Mouse (Mus musculus) hindbrain, postnatal 0 days (tissue): ENCODE results near the gene Lamb1. TPM values are rescaled to one million over a fixed set of nuclear protein-coding genes. Genes with fewer than 3 reads are reported as not detected.

Source experiments
- ATAC-seq: fragments of 200-750 bp; cut with Nextera tagmentation; 2 replicates; pipeline ENCODE4 v1.8.0; 2017; ENCODE audit warnings: mild to moderate bottlenecking, moderate TSS enrichment, moderate library complexity
- DNase-seq: peaks from one replicate; pipeline ENCODE4 v3.0.0-alpha.2; 2015; ENCODE audit warnings: low spot score
- H3K27ac ChIP-seq: fragments of 300-500 bp; sonication (generic); 2 replicates; pipeline ENCODE4 v1.5.1; 2014; ENCODE audit warnings: mild to moderate bottlenecking
- H3K27me3 ChIP-seq: fragments of 300-500 bp; sonication (generic); 2 replicates; pipeline ENCODE4 v1.6.1; 2014; ENCODE audit warnings: low read length, mixed read lengths; ENCODE audit not compliant: insufficient read depth
- H3K36me3 ChIP-seq: fragments of 300-500 bp; sonication (generic); 2 replicates; pipeline ENCODE4 v1.6.1; 2014; ENCODE audit warnings: low read length, mixed read lengths; ENCODE audit not compliant: insufficient read depth
- H3K4me1 ChIP-seq: fragments of 300-500 bp; sonication (generic); 2 replicates; pipeline ENCODE4 v1.6.1; 2014; ENCODE audit warnings: antibody characterized with exemption, low read length, mixed read lengths; ENCODE audit not compliant: insufficient read depth
- H3K4me2 ChIP-seq: fragments of 300-500 bp; sonication (generic); 2 replicates; pipeline ENCODE4 v1.6.1; 2014; ENCODE audit warnings: low read depth, mild to moderate bottlenecking, low read length, moderate library complexity, mixed read lengths
- H3K4me3 ChIP-seq: fragments of 300-500 bp; sonication (generic); 2 replicates; pipeline ENCODE4 v1.5.1; 2014; ENCODE audit warnings: low read length
- H3K9ac ChIP-seq: fragments of 300-500 bp; sonication (generic); replicated peaks from 2 replicates; pipeline ENCODE4 v1.6.1; 2014; ENCODE audit warnings: mild to moderate bottlenecking, low read length, moderate library complexity, mixed read lengths
- H3K9me3 ChIP-seq: fragments of 300-500 bp; sonication (generic); 2 replicates; pipeline ENCODE4 v1.6.1; 2016; ENCODE audit warnings: low read length, mixed read lengths
- CTCF ChIP-seq: IDR thresholded peaks from 2 replicates; pipeline ENCODE4 v1.5.1; 2016; ENCODE audit warnings: antibody characterized with exemption, control low read depth, low read depth
- WGBS: fragments of 180-500 bp; shearing (Covaris S2); extraction: QIAGEN DNeasy Blood & Tissue Kit; methylation state at CpG from one replicate; pipeline ENCODE4 v1.1.7; 2014; 5-methylcytosine and 5-hydroxymethylcytosine counted together
- polyA plus RNA-seq: library from polyadenylated mRNA; unstranded; fragments of >200 nt; fragmentation: Nextera tagmentation; extraction: Ambion mirVana; gene quantifications from 2 replicates; pipeline ENCODE4 v1.2.1, GENCODE M21; 2015
- total RNA-seq: library from RNA; depleted of rRNA; stranded (reverse); fragments of >200 nt; gene quantifications from 2 replicates; pipeline ENCODE4 v1.2.3, GENCODE M21; 2014; rRNA removed

Lamb1 gene
- total and polyA plus RNA-seq, 2 experiments from 2014 or later = 12.1 to 30.9 TPM

DNA sequence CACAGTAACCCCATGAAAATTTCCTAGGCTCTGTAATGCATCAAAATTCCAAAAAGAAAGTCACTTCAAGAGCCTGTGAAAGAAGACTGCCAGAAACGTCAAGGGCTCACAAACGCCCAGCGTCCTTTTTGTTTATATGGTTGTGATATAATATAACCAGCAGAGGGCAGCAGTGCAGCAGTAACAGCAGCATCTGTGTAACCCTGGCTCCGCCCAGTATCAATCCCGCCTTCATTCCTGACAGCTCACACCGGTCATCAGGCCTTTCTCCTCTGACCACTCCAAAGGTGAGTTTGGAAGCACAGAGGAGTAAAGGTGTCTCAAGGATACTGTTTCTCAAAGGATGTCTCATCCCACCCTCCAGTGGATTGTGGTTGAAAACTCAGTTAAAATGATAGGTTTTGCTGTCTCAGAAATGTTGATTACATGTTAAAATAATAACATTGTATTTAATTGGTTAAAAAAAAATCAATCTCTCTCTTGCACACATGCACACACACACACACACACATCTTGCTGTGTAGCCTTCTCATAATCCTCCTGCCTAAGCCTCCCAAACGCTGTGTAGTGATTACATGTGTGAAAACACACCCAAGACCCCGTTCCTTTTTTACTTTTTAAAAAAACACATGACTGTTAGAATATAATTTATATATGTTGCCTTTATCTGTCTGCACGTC lies 109.7 kb downstream of the Lamb1 start:
- Histone ChIP-seq H3K36me3 (no peaks in the 10 kb centered on the region), H3K4me2 (peak overlapping the region; percentile 38; the same call in 1 of the 2 replicates), H3K27ac (no peak overlapping the region), H3K4me1 (peaks cover 4% of the 10 kb centered on the region; the same call in 1 of the 2 replicates), H3K27me3 (no peaks in the 10 kb centered on the region), H3K9ac (no peak overlapping the region; the same call in 1 of the 2 replicates), H3K9me3 (no peaks in the 10 kb centered on the region), H3K4me3 (no peak overlapping the region)
- peak; percentile 91 for DNase-seq
- ATAC-seq = peak; percentile 78
- WGBS = 32% methylated on average over 9 of the region's 9 CpGs
- TF ChIP-seq CTCF = peak; percentile 90

DNA sequence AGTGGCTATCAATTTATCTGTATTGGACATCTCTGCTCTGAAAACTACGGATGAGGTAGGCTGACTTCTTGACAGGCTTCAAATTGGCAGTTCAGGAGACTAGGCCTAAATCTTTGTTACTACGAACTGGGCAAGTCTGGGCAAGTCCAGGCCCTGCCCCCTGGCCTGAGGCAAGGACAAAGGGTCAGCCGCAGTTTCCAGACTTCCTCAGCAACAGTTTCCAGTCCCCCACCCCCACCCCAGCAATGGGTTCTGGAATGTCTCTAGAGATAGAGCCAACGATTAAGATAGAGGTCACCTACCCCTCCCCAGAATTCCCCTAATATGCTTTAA lies 110.2 kb downstream of the Lamb1 start:
- 66% methylated on average over 4 of the region's 4 CpGs for WGBS

DNA sequence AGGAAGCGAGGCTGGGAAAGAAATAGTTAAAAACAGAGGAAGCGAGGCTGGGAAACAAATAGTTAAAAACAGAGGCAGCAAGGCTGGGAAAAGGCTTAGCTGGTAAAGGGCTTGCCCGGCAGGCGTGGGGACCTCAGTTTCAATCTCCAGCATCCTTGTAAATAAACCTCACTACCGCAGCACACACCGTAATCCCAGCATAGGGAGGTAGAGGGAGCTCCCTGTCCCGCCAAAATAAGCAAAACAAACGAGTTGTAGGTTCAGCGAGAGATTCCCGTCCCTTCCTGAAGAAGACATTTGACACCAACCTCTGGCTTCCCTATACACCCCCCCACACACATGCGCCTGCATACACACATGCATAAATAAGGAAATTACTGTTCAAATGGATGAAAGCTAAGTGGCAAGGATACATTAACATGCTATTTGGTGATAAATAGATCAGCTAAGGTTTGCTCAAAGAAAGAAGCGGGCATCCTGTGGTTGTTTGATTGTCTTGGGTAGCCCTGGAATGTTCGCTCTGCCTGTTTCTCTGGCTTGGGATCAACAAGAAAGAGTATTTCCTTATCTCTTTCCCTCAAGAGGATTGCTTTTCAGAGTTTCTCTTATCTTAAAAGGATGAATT lies 111.4 kb downstream of the Lamb1 start:
- WGBS = 14% methylated on average over 13 of the region's 13 CpGs
- peaks cover 4% of the 10 kb centered on the region; the same call in 1 of the 2 replicates for H3K4me1 ChIP-seq
- H3K4me3 ChIP-seq = peak overlapping the region; percentile 25
- H3K27ac ChIP-seq = no peak overlapping the region
- H3K4me2 ChIP-seq = peak overlapping the region; percentile 53
- no peaks in the 10 kb centered on the region for H3K27me3 ChIP-seq
- TF ChIP-seq CTCF = peak; percentile 65
- no peaks in the 10 kb centered on the region for H3K36me3 ChIP-seq
- DNase-seq = peak; percentile 65
- peak; percentile 61; the same call in 1 of the 2 replicates for ATAC-seq
- H3K9ac ChIP-seq = no peak overlapping the region
- no peaks in the 10 kb centered on the region for H3K9me3 ChIP-seq

More for the DNA sequence above, 110.2 kb downstream of the Lamb1 start:
- H3K4me3 ChIP-seq = no peak overlapping the region
- no peak overlapping the region for H3K9ac ChIP-seq
- no peak overlapping the region for H3K4me2 ChIP-seq
- H3K36me3 ChIP-seq = no peaks in the 10 kb centered on the region
- H3K27ac ChIP-seq = no peak overlapping the region
- H3K27me3 ChIP-seq = no peaks in the 10 kb centered on the region
- TF ChIP-seq CTCF = no peak
- DNase-seq (no peak), ATAC-seq (0 out of 2 replicates have a peak, but pooled peaks have one; percentile 2)
- peaks cover 4% of the 10 kb centered on the region; the same call in 1 of the 2 replicates for H3K4me1 ChIP-seq
- H3K9me3 ChIP-seq = no peaks in the 10 kb centered on the region

DNA sequence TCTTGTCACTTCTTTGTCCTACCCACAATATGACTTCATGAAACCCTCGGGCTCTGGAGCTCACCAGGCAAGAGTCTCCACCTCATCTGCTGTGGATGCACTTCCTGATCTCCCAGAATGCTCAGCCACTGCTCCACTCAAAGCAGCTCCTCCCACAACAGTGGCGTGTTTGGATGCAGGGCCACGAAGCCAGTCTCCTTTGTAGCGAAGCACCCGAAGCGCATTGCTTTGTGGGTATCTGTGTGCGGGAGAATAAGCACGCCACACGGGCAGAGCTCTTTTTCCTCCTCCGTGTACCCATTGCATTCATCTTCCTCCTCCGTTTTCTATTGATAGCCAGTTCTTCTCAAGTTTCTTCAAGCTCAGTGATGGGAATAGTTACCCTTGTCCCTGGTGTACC lies 112.2 kb downstream of the Lamb1 start:
- H3K9ac ChIP-seq = no peak overlapping the region

More for the DNA sequence above, 112.2 kb downstream of the Lamb1 start:
- 0 out of 2 replicates have a peak overlapping the region, but pooled peaks have one; percentile 8 for H3K4me2 ChIP-seq
- ATAC-seq = no peak
- no peaks in the 10 kb centered on the region for H3K9me3 ChIP-seq
- peaks cover 4% of the 10 kb centered on the region; the same call in 1 of the 2 replicates for H3K4me1 ChIP-seq
- no peak overlapping the region for H3K27ac ChIP-seq
- WGBS = 82% methylated on average over 11 of the region's 11 CpGs
- no peak overlapping the region for H3K4me3 ChIP-seq
- TF ChIP-seq CTCF = no peak
- H3K36me3 ChIP-seq = no peaks in the 10 kb centered on the region
- no peak for DNase-seq
- H3K27me3 ChIP-seq = no peaks in the 10 kb centered on the region

Other genes starting within 250 kb of the Lamb1 start
- gene Fam110c, start 191.4 kb upstream of the Lamb1 start, total RNA-seq = 0.07 and 0.10 TPM in 2 replicates
- 0.09 and 0.25 TPM in 2 replicates for gene Fam110c, start 191.4 kb upstream of the Lamb1 start, polyA plus RNA-seq
- gene Gm6993, start 24.5 kb upstream of the Lamb1 start, total RNA-seq = not detected in 2 replicates
- gene Gm6993, start 24.5 kb upstream of the Lamb1 start, polyA plus RNA-seq = not detected in 2 replicates
- gene Dld, start 86.2 kb downstream of the Lamb1 start, total RNA-seq = 28.4 and 39.5 TPM in 2 replicates
- gene Dld, start 86.2 kb downstream of the Lamb1 start, polyA plus RNA-seq = 128 and 138 TPM in 2 replicates
- 0.18 TPM in 1 of 2 replicates, not detected in the other for gene Slc26a3, start 125.6 kb downstream of the Lamb1 start, total RNA-seq
- 0.05 and 0.08 TPM in 2 replicates for gene Slc26a3, start 125.6 kb downstream of the Lamb1 start, polyA plus RNA-seq
- 16.3 and 18.2 TPM in 2 replicates for gene Cbll1, start 234.4 kb downstream of the Lamb1 start, total RNA-seq
- 11.9 and 14.5 TPM in 2 replicates for gene Cbll1, start 234.4 kb downstream of the Lamb1 start, polyA plus RNA-seq